Mouse (Mus musculus) intestine, embryonic 14.5 days (tissue): ENCODE measurements around the gene Prkg2. TPM values are rescaled to one million over a fixed set of nuclear protein-coding genes. Genes with fewer than 3 reads are reported as not detected.

Source experiments
- ATAC-seq: fragments of 200-750 bp; cut with Nextera tagmentation; replicated peaks from 2 replicates; pipeline ENCODE4 v1.8.0; 2017; ENCODE audit warnings: low read depth, moderate number of reproducible peaks, moderate TSS enrichment, moderate library complexity; ENCODE audit not compliant: low FRiP score, low TSS enrichment
- DNase-seq: peaks from one replicate; pipeline ENCODE4 v3.0.0-alpha.2; 2018; ENCODE audit warnings: low spot score
- H3K27ac ChIP-seq: fragments of 300-500 bp; sonication (generic); 2 replicates; pipeline ENCODE4 v1.5.1; 2014; ENCODE audit warnings: low read depth, mild to moderate bottlenecking, control low read depth
- H3K27me3 ChIP-seq: fragments of 300-500 bp; sonication (generic); replicated peaks from 2 replicates; pipeline ENCODE4 v1.6.1; 2014; ENCODE audit warnings: low read length, control low read depth; ENCODE audit not compliant: control insufficient read depth, insufficient read depth
- H3K36me3 ChIP-seq: fragments of 300-500 bp; sonication (generic); 2 replicates; pipeline ENCODE4 v1.6.1; 2014; ENCODE audit warnings: low read length, control low read depth; ENCODE audit not compliant: control insufficient read depth, insufficient read depth
- H3K4me1 ChIP-seq: fragments of 300-500 bp; sonication (generic); replicated peaks from 2 replicates; pipeline ENCODE4 v1.6.1; 2014; ENCODE audit warnings: low read length, control low read depth, mixed read lengths; ENCODE audit not compliant: control insufficient read depth, insufficient read depth
- H3K4me2 ChIP-seq: fragments of 300-500 bp; sonication (generic); 2 replicates; pipeline ENCODE4 v1.6.1; 2014; ENCODE audit warnings: low read length
- H3K4me3 ChIP-seq: fragments of 300-500 bp; sonication (generic); 2 replicates; pipeline ENCODE4 v1.5.1; 2014; ENCODE audit warnings: low read depth, low read length, control low read depth, mixed read lengths
- H3K9ac ChIP-seq: fragments of 300-500 bp; sonication (generic); 2 replicates; pipeline ENCODE4 v1.6.1; 2014; ENCODE audit warnings: mild to moderate bottlenecking, low read length
- H3K9me3 ChIP-seq: fragments of 300-500 bp; sonication (generic); 2 replicates; pipeline ENCODE4 v1.6.1; 2016; ENCODE audit warnings: low read length, control low read depth; ENCODE audit not compliant: control insufficient read depth
- WGBS: fragments of 180-500 bp; shearing (Covaris S2); extraction: QIAGEN DNeasy Blood & Tissue Kit; methylation state at CpG from one replicate; pipeline ENCODE4 v1.1.7; 2014; 5-methylcytosine and 5-hydroxymethylcytosine counted together
- polyA plus RNA-seq: library from polyadenylated mRNA; unstranded; fragments of >200 nt; fragmentation: Nextera tagmentation; extraction: Ambion mirVana; gene quantifications from 2 replicates; pipeline ENCODE4 v1.2.1, GENCODE M21; 2014

The Prkg2 gene
- 17.4 and 17.9 TPM in 2 replicates for polyA plus RNA-seq

DNA sequence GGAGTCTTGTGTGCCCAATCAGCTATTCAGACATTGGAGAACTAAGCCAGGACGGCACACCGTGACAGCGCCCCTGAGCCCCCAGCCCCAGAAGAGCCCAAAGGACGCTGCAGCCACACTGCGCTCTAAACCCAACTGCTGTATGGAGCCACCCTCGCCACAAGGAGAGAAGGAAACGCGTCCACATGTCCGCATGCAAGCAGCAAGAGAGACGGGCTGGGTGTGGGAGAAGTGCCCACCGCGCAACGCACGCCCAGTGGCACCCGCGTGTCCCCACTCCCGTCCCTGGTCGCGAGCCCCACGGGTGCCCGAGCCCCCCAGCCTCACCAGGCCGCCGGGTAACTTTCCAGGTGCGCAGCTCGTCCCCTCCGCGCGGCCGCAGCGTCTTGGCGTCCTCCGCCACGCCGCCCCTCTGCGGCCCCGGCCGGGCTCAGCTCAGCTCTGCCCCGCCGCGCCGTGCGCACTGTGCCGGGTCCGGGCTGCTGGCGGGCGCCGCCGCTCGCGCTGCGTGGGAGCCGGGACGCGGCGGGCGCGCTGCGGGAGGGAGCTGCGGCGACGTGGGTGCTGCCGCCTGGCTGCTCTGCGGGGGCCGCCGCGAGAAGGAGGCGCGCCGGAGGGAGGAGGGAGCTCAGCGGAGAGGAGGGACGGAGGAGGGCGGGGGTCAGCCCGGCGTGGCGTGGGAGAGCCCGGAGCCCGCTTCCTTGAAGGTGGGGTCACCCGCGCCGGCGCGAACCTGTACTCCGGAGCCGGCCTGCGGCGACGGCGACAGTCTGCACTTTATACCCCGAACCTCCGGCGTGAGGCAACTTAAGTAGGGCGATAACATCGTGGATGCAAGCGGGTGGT, at the start of gene Prkg2:
TSS of gene Prkg2 (minus strand) at position 756 of the 846 bp plus-strand sequence.
- no peaks in the 10 kb centered on the region for H3K36me3 ChIP-seq
- H3K9ac ChIP-seq, result peak within 1 kb of the TSS; percentile 63
- under 1% methylated on average over 73 of the region's 94 CpGs for WGBS
- peak within 1 kb of the TSS; percentile 58 for H3K4me3 ChIP-seq
- peak within 1 kb of the TSS; percentile 84 for H3K4me2 ChIP-seq
- DNase-seq (peak; percentile 76), ATAC-seq (peak; percentile 76)
- no peaks in the 10 kb centered on the region for H3K4me1 ChIP-seq
- peak within 1 kb of the TSS; percentile 43 for H3K27ac ChIP-seq
- H3K27me3 ChIP-seq, result peaks cover 18% of the 10 kb centered on the region; the same call in 1 of the 2 replicates
- H3K9me3 ChIP-seq, result no peaks in the 10 kb centered on the region

DNA sequence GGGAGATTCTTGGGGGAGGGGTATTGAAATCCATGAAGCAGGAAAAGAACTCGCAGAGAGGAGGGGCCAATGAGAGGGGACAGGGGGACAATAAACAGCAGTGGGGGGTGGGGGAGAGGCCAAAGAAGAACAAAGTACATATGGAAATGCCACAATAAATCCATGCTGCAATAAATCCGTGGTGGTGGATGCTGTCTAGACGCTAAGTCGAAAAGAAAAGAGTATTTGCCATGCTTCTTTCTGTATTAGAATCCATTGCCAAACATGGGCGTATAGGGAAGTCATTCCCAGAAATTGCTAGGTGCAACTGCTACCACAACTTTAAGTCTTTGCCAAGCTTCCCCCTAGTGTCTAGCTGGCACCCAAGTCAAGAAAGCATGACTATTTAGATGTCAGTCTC, 46.8 kb upstream of the Prkg2 start:
- H3K4me1 ChIP-seq, result no peaks in the 10 kb centered on the region
- H3K9ac ChIP-seq, result no peak overlapping the region
- no peaks in the 10 kb centered on the region for H3K9me3 ChIP-seq
- no peak overlapping the region for H3K4me3 ChIP-seq
- H3K4me2 ChIP-seq, result no peak overlapping the region
- ATAC-seq (peak; percentile 69), DNase-seq (no peak)
- H3K36me3 ChIP-seq, result no peaks in the 10 kb centered on the region
- no peaks in the 10 kb centered on the region for H3K27me3 ChIP-seq
- WGBS, result 23% methylated on average over 5 of the region's 5 CpGs
- no peak overlapping the region for H3K27ac ChIP-seq

DNA sequence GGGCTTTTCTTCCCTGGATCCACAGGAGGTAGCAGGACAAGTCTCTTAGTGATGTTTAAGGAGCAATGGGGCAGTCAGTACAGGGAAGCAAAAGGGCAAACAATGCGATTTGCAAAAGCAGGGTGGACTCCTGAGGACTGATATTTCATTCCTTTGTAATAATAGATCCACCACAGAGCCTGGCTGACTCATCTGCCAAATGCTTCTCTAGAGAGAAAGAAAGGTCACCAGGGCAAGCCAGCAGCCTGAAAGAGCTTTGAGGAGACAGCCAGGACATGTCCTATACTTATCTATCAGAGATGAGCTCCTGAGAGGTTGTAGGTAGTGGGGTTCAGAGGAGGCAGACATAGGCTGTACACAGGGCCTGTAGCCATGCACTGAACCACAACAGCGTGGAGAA, 41.2 kb upstream of the Prkg2 start:
- Histone ChIP-seq H3K9ac (no peak overlapping the region), H3K36me3 (no peaks in the 10 kb centered on the region), H3K4me1 (no peaks in the 10 kb centered on the region), H3K4me3 (no peak overlapping the region), H3K27ac (no peak overlapping the region), H3K27me3 (no peaks in the 10 kb centered on the region), H3K4me2 (no peak overlapping the region), H3K9me3 (no peaks in the 10 kb centered on the region)
- ATAC-seq, result no peak
- 63% methylated on average over 2 of the region's 2 CpGs for WGBS
- peak; percentile 31 for DNase-seq

DNA sequence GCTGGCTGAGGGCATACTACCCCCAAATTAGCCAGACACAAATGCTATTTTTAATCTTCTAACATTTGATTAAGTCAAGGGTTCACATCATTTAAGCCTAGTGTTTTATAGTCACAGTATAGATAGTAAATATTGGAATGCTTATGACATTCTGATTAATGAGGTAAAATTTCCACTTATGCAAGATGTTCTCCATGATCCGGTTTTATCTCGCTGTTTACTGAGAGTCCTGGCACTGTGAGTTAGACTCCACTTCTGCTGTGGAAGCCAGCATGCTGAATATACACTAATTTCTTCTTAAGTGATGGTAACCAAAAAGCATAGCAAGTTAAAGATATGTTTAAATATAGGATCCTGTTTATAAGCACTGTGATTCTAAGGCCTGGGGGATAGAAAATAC, 31.2 kb upstream of the Prkg2 start:
- Histone ChIP-seq H3K27ac (no peak overlapping the region), H3K36me3 (no peaks in the 10 kb centered on the region), H3K4me2 (no peak overlapping the region), H3K9ac (no peak overlapping the region), H3K27me3 (no peaks in the 10 kb centered on the region), H3K4me1 (no peaks in the 10 kb centered on the region), H3K9me3 (no peaks in the 10 kb centered on the region), H3K4me3 (no peak overlapping the region)
- ATAC-seq, result no peak
- 52% methylated on average over 2 of the region's 2 CpGs for WGBS
- no peak for DNase-seq

DNA sequence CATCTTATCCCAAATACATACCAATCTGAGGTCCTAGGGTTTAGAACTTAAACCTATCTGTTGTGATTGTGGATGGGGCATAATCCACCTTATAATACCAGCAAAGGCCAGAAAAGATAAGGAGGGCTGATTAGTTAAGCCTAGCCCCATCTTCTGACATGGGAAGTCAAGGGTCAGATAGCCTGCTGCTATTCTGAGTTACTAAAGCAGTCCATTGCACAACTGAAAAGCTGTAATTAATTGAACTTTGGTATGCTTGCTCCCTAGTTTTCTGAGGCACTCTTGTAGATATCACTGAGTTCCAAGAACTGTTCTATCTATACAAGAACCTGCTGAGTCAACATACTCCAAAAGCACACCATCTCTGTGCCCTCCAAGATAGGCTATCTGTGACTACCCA, 25.4 kb upstream of the Prkg2 start:
- Histone ChIP-seq H3K4me2 (no peak overlapping the region), H3K4me1 (no peaks in the 10 kb centered on the region), H3K27ac (no peak overlapping the region), H3K4me3 (no peak overlapping the region), H3K9me3 (no peaks in the 10 kb centered on the region), H3K36me3 (no peaks in the 10 kb centered on the region), H3K27me3 (no peaks in the 10 kb centered on the region), H3K9ac (no peak overlapping the region)
- DNase-seq (no peak), ATAC-seq (no peak)

DNA sequence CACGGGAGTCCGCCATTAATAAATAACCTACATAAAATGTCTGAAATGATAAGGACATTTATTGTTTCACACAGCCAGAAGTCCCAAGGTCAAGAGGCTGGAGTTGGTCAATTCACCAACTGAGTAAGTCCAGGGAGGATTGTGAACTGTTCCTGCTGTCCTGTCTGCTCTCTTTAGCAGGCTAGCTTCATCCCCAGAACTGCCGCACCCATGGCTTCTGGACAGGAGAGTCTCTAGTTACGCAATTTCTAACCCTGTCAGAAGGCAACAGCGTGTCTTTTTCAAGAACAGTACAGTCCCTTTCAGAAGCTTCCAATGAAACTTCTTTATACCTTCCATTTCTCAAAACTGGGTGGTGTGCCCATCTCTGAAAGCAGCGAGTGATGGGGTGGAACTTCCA, 1.9 kb upstream of the Prkg2 start:
- no peaks in the 10 kb centered on the region for H3K4me1 ChIP-seq
- no peaks in the 10 kb centered on the region for H3K36me3 ChIP-seq
- no peak overlapping the region for H3K9ac ChIP-seq
- ATAC-seq (no peak), DNase-seq (no peak)
- peaks cover 18% of the 10 kb centered on the region; the same call in 1 of the 2 replicates for H3K27me3 ChIP-seq
- H3K9me3 ChIP-seq, result no peaks in the 10 kb centered on the region
- no peak overlapping the region for H3K4me3 ChIP-seq
- 74% methylated on average over 6 of the region's 6 CpGs for WGBS
- H3K4me2 ChIP-seq, result no peak overlapping the region
- H3K27ac ChIP-seq, result no peak overlapping the region

DNA sequence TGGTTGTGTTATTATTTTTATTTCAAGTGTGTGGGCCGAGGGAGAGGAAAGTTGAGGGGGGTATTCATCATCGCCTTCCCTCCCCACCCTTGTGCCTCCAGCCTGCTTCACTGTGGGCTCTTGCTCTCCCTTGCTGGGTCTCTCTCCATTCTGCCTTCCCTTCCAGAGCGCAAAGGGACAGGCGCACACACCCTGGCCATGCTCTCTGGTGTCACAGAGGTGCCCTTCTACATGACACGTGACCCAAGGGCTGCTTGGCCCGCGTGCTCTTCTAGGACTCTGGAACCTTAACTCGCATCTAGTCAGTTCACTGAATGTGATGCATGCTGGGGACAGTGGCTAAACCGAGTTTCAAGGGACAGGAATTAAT, 276 bp upstream of the Prkg2 start:
- H3K9ac ChIP-seq, result peak overlapping the region; percentile 63
- H3K27me3 ChIP-seq, result peaks cover 18% of the 10 kb centered on the region; the same call in 1 of the 2 replicates
- no peak for DNase-seq
- no peaks in the 10 kb centered on the region for H3K9me3 ChIP-seq
- ATAC-seq, result peak; percentile 62
- peak overlapping the region; percentile 84 for H3K4me2 ChIP-seq
- peak overlapping the region; percentile 58 for H3K4me3 ChIP-seq
- WGBS, result 11% methylated on average over 9 of the region's 9 CpGs
- no peaks in the 10 kb centered on the region for H3K36me3 ChIP-seq
- H3K27ac ChIP-seq, result no peak overlapping the region
- H3K4me1 ChIP-seq, result no peaks in the 10 kb centered on the region

DNA sequence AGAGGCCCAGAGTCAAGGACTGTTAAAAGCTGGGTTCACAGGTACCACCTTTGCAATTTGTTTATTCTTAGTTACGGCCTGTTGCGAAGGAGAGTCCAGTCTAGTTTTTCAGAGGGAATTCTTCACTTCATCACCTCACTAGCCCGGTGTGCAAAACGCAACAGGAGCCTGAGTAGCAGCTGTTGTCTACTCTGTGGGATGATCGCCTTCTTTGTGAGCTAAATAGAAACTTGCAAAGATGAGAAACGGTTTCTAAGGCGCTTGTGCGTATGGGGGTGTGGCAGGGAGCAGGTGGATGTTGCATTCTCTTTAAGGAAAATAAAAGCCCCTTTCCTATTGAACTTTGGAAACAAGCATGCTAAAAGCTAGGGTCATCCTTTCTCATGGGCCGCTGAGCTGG, 1.2 kb downstream of the Prkg2 start:
- 51% methylated on average over 9 of the region's 9 CpGs for WGBS
- H3K4me2 ChIP-seq, result peak overlapping the region; percentile 84

More for the DNA sequence above, 1.2 kb downstream of the Prkg2 start:
- Histone ChIP-seq H3K27ac (no peak overlapping the region), H3K4me3 (peak overlapping the region; percentile 58), H3K9me3 (no peaks in the 10 kb centered on the region), H3K27me3 (peaks cover 18% of the 10 kb centered on the region; the same call in 1 of the 2 replicates), H3K36me3 (no peaks in the 10 kb centered on the region), H3K9ac (peak overlapping the region; percentile 63; the same call in 1 of the 2 replicates), H3K4me1 (no peaks in the 10 kb centered on the region)
- DNase-seq (no peak), ATAC-seq (no peak)
